Mouse (Mus musculus): ENCODE measurements around the gene Cox15. TPM values are rescaled to one million over a fixed set of nuclear protein-coding genes. Genes with fewer than 3 reads are reported as not detected.
A peak's percentile ranks its signal among the peaks of the same experiment; 100 is the strongest.

Gene Cox15
- total and polyA plus RNA-seq, 2 experiments from 2014 or later: 9.4 to 31.0 TPM

DNA sequence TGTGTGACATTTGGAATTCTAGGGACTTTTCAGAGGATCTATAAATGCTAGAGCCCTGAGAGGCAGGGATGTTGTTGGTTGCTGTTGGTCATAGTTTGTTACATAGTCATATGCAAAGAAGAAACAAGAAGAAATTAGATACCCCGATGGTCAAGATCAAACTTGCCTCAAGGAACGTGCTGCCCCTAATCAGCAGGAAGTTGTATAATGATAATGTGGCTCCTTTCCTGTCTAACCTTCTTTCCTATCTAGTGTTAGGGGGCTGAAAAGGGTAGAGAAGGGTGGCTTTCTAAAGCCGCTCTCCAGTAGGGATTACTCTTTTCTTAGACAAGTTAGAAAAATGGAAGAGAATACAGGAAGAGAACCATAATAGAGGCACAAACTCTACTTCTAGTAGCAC is 7.1 kb downstream of the Cox15 start:
- H3K4me2 ChIP-seq (ENCODE audit: low read depth, low read length): no peak overlapping the region
- 72% methylated on average over 3 of the region's 3 CpGs for WGBS
- H3K36me3 ChIP-seq (replicated peaks; ENCODE audit: control insufficient read depth, insufficient read depth, low read length): peaks cover 88% of the 10 kb centered on the region
- no peak for DNase-seq (ENCODE audit: low spot score)
- H3K9me3 ChIP-seq (replicated peaks; ENCODE audit: control insufficient read depth, low read length): no peaks in the 10 kb centered on the region
- H3K27me3 ChIP-seq (ENCODE audit: control insufficient read depth, insufficient read depth, low read length): no peaks in the 10 kb centered on the region
- H3K4me1 ChIP-seq (ENCODE audit: control insufficient read depth, insufficient read depth): no peaks in the 10 kb centered on the region
- TF ChIP-seq CTCF (IDR thresholded peaks at IDR 0.05; ENCODE audit: low read depth) (no peak), EP300 (IDR thresholded peaks at IDR 0.05; ENCODE audit: low read depth) (no peak)
- no peak for ATAC-seq (ENCODE audit: insufficient read depth, low read depth)
- no peak overlapping the region for H3K27ac ChIP-seq (ENCODE audit: low read depth)
- H3K4me3 ChIP-seq (ENCODE audit: low read depth, low read length): no peak overlapping the region
- H3K9ac ChIP-seq (replicated peaks; ENCODE audit: low read depth, low read length): no peak overlapping the region

DNA sequence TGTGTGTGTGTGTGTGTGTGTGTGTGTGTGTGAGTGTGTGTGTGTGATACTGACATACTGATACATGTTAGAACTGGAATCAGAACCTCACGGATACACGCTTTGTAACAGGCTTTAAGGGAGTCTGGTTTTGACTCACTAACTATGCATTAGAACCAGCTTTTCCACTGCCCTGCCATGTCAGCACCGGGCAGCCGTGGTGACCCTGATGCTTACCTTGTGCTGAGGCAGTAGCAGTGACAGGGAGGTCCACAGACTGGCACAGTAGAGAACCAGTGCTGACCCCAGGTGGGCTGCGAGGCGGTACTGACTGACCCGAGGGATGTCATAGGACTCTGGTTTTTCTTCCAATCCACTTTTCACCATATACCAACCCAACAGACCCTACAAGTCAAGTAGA is 9.4 kb downstream of the Cox15 start:
- H3K9ac ChIP-seq (replicated peaks; ENCODE audit: low read depth, low read length): no peak overlapping the region
- H3K4me3 ChIP-seq (ENCODE audit: low read depth, low read length): no peak overlapping the region
- no peak for DNase-seq (ENCODE audit: low spot score)
- no peak for TF ChIP-seq EP300 (IDR thresholded peaks at IDR 0.05; ENCODE audit: low read depth)
- no peak for TF ChIP-seq CTCF (IDR thresholded peaks at IDR 0.05; ENCODE audit: low read depth)
- no peaks in the 10 kb centered on the region for H3K4me1 ChIP-seq (ENCODE audit: control insufficient read depth, insufficient read depth)
- no peaks in the 10 kb centered on the region for H3K27me3 ChIP-seq (ENCODE audit: control insufficient read depth, insufficient read depth, low read length)
- H3K27ac ChIP-seq (ENCODE audit: low read depth): no peak overlapping the region
- no peak for ATAC-seq (ENCODE audit: insufficient read depth, low read depth)
- 93% methylated on average over 7 of the region's 7 CpGs for WGBS
- peaks cover 90% of the 10 kb centered on the region for H3K36me3 ChIP-seq (replicated peaks; ENCODE audit: control insufficient read depth, insufficient read depth, low read length)
- H3K9me3 ChIP-seq (replicated peaks; ENCODE audit: control insufficient read depth, low read length): no peaks in the 10 kb centered on the region
- H3K4me2 ChIP-seq (ENCODE audit: low read depth, low read length): no peak overlapping the region

DNA sequence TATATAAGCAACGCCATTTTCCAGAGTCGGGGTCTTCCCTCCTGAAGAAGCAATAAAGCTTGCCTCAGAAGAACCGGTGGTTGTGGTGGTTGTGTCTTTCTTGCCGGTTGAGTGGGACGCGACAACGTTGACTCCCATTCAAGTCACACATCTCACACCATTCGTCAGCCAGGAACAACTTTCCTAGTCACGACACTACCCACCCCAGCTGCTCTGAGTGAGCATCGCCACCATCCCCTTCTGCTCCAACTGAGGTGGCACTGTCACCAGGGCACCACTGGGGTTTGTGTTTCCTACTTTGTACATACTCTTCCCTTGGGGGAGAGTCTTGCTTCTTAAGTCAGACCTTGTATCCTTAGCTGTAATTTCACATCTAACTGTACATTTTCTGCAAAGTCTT is 14.4 kb downstream of the Cox15 start:
- Histone ChIP-seq H3K27me3 (ENCODE audit: control insufficient read depth, insufficient read depth, low read length) (no peaks in the 10 kb centered on the region), H3K4me2 (ENCODE audit: low read depth, low read length) (no peak overlapping the region), H3K9me3 (replicated peaks; ENCODE audit: control insufficient read depth, low read length) (no peaks in the 10 kb centered on the region), H3K9ac (replicated peaks; ENCODE audit: low read depth, low read length) (no peak overlapping the region), H3K27ac (ENCODE audit: low read depth) (no peak overlapping the region), H3K4me3 (ENCODE audit: low read depth, low read length) (no peak overlapping the region), H3K4me1 (ENCODE audit: control insufficient read depth, insufficient read depth) (no peaks in the 10 kb centered on the region), H3K36me3 (replicated peaks; ENCODE audit: control insufficient read depth, insufficient read depth, low read length) (peaks cover 88% of the 10 kb centered on the region)
- DNase-seq (ENCODE audit: low spot score): no peak
- WGBS: 96% methylated on average over 10 of the region's 10 CpGs
- TF ChIP-seq EP300 (IDR thresholded peaks at IDR 0.05; ENCODE audit: low read depth): no peak
- TF ChIP-seq CTCF (IDR thresholded peaks at IDR 0.05; ENCODE audit: low read depth): no peak
- ATAC-seq (ENCODE audit: insufficient read depth, low read depth): no peak

DNA sequence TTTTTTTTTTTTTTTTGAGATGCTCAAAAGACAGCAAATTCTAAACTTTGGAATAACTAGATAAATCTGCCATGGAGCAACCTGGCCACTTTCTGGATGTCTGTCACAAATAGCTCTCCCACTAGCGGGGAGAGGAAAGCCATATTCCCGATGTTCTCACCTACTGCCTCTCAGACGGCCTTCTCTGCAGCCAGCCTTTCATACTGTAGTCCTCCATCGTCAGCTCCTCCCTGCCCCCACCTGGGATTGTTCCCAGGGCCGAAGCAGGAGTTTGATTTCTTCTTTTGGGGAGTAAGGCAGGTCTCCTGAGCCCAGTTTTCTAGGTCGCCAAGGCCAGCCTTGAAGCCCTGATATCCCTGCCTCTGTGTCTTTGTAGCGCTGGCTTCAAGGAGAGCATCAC is 21.6 kb downstream of the Cox15 start:
- H3K36me3 ChIP-seq (replicated peaks; ENCODE audit: control insufficient read depth, insufficient read depth, low read length): peaks cover 34% of the 10 kb centered on the region
- H3K4me2 ChIP-seq (ENCODE audit: low read depth, low read length): no peak overlapping the region
- no peaks in the 10 kb centered on the region for H3K27me3 ChIP-seq (ENCODE audit: control insufficient read depth, insufficient read depth, low read length)
- H3K9me3 ChIP-seq (replicated peaks; ENCODE audit: control insufficient read depth, low read length): no peaks in the 10 kb centered on the region
- DNase-seq (ENCODE audit: low spot score): no peak
- TF ChIP-seq CTCF (IDR thresholded peaks at IDR 0.05; ENCODE audit: low read depth): no peak
- no peak for TF ChIP-seq EP300 (IDR thresholded peaks at IDR 0.05; ENCODE audit: low read depth)
- H3K4me3 ChIP-seq (ENCODE audit: low read depth, low read length): no peak overlapping the region
- H3K4me1 ChIP-seq (ENCODE audit: control insufficient read depth, insufficient read depth): no peaks in the 10 kb centered on the region
- no peak overlapping the region for H3K9ac ChIP-seq (replicated peaks; ENCODE audit: low read depth, low read length)
- 69% methylated on average over 7 of the region's 7 CpGs for WGBS
- no peak overlapping the region for H3K27ac ChIP-seq (ENCODE audit: low read depth)
- no peak for ATAC-seq (ENCODE audit: insufficient read depth, low read depth)

DNA sequence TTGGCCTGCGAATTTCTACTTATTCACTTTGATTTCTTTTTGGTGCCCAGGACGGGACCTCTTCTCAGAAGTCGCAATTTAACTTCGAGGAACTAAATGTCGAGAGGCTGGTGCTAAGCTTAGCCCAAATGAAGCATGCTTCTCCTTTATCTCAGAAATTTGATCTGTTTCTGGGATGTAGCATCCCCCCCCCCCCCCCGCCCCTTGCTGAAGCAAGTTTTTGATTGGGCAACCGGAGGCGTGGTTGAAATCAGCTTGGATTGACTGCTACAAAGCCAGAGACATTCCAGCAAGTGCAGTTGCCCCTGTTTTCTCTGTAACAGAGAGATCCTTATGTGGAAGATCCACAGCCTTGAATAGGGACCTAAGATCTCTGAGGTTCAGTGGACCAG is 22.8 kb downstream of the Cox15 start:
- Histone ChIP-seq H3K36me3 (replicated peaks; ENCODE audit: control insufficient read depth, insufficient read depth, low read length) (peaks cover 36% of the 10 kb centered on the region), H3K9me3 (replicated peaks; ENCODE audit: control insufficient read depth, low read length) (no peaks in the 10 kb centered on the region), H3K27me3 (ENCODE audit: control insufficient read depth, insufficient read depth, low read length) (no peaks in the 10 kb centered on the region), H3K4me2 (ENCODE audit: low read depth, low read length) (peak overlapping the region; percentile 55), H3K4me1 (ENCODE audit: control insufficient read depth, insufficient read depth) (no peaks in the 10 kb centered on the region), H3K9ac (replicated peaks; ENCODE audit: low read depth, low read length) (no peak overlapping the region; the same call in 1 of the 2 replicates), H3K27ac (ENCODE audit: low read depth) (peak overlapping the region; percentile 23; the same call in 1 of the 2 replicates), H3K4me3 (ENCODE audit: low read depth, low read length) (peak overlapping the region; percentile 35)
- ATAC-seq (ENCODE audit: insufficient read depth, low read depth): no peak
- DNase-seq (ENCODE audit: low spot score): peak; percentile 8
- 32% methylated on average over 8 of the region's 8 CpGs for WGBS
- TF ChIP-seq CTCF (IDR thresholded peaks at IDR 0.05; ENCODE audit: low read depth): no peak

DNA sequence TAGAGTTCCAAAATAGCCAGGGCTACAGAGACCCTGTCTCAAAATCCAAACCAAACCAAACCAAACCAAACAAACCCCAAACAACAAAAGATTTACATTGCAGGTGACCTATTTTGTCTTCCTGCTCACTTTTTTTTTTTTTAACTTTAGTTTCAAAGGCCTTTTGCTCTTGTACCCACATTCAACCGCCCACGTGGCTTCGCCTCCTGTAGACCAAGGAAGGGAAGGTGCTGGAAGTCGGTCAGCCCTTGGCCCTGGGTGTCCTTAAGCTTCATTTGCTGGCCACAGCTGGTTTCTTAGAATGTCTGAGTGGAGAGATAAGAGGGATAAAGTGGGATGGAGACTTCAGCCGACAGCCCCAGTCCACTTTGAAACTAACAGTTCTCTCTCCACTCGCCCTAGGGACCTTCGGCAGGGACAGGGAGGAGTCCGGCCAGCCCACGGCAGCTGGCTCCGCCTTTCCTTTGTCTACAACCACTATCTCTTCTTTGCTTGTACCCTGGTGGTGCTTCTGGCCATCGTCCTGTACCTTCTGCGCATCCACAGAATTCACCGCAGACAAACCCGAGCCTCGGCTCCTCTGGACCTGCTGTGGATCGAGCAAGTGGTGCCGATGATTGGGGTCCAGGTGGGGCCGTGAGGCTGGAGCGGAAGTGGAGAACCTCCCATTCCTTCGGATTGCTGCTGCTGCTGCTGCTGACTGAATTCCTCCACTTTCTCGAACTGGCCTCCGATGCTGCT is 23.3 kb downstream of the Cox15 start:
- peak overlapping the region; percentile 29; the same call in 1 of the 2 replicates for H3K9ac ChIP-seq (replicated peaks; ENCODE audit: low read depth, low read length)
- H3K9me3 ChIP-seq (replicated peaks; ENCODE audit: control insufficient read depth, low read length): no peaks in the 10 kb centered on the region
- peak overlapping the region; percentile 55 for H3K4me2 ChIP-seq (ENCODE audit: low read depth, low read length)
- no peaks in the 10 kb centered on the region for H3K4me1 ChIP-seq (ENCODE audit: control insufficient read depth, insufficient read depth)
- peak; percentile 39; the same call in 1 of the 2 replicates for ATAC-seq (ENCODE audit: insufficient read depth, low read depth)
- no peak for TF ChIP-seq EP300 (IDR thresholded peaks at IDR 0.05; ENCODE audit: low read depth)
- no peak for TF ChIP-seq CTCF (IDR thresholded peaks at IDR 0.05; ENCODE audit: low read depth)
- peak overlapping the region; percentile 23 for H3K27ac ChIP-seq (ENCODE audit: low read depth)
- H3K4me3 ChIP-seq (ENCODE audit: low read depth, low read length): peak overlapping the region; percentile 35
- H3K36me3 ChIP-seq (replicated peaks; ENCODE audit: control insufficient read depth, insufficient read depth, low read length): peaks cover 33% of the 10 kb centered on the region
- DNase-seq (ENCODE audit: low spot score): peak; percentile 29
- 35% methylated on average over 22 of the region's 22 CpGs for WGBS
- no peaks in the 10 kb centered on the region for H3K27me3 ChIP-seq (ENCODE audit: control insufficient read depth, insufficient read depth, low read length)
